Mouse (Mus musculus) left cerebral cortex, postnatal 10 days (tissue): ENCODE measurements around the gene Pramel1. TPM values are rescaled to one million over a fixed set of nuclear protein-coding genes. Genes with fewer than 3 reads are reported as not detected.
"Not testable (repeated sequence)": the region's sequence is repeated elsewhere in the genome, so short reads cannot be mapped to it uniquely, and the experiment has no call there.

ENCODE experiments used
- DNase-seq, 2 experiments: peaks; one replicate each; pipeline ENCODE4 v3.0.0; 2021 to 2022; ENCODE audit warnings: low spot score in 2 of 2, mixed read lengths in 1 of 2; ENCODE audit errors: extremely low spot score in 1 of 2
- intact Hi-C: fragments of 180-260 bp; cut with DNase I; formaldehyde crosslinking; loops from one replicate; pipeline ENCODE4 v1.15.1; 2025
- total RNA-seq, 2 experiments: library from RNA; stranded (reverse); gene quantifications; 2 replicates each; pipeline ENCODE4 v1.2.3; 2021

The Pramel1 gene
- total RNA-seq: not detected

DNA sequence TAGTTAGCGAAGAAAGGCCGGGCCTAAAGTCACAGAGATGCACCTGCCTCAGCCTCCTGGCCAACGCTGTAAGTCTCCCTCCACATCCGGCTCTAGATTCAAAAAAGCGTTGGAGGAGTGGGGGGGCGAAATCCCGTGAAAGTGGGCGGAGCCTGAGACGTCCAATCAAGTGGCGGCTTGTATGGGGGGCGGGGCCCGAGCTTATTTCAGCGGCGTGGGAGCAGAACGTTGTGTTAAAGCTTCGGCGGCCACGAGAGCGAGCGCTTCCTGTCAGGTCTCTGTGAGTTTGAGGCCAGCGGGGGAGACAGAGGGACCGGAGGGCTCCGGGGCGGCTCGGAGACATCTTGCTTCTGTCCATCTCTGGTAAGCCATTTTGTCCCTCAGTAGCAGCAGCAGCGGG is at the start of gene Pramel1:
Gene Pramel1 (plus strand): TSS at position 248 of the 400 bp plus-strand sequence.
- intact Hi-C loops: no loop called here
- DNase-seq: peak in 1 of 2 experiments; percentile 32

DNA sequence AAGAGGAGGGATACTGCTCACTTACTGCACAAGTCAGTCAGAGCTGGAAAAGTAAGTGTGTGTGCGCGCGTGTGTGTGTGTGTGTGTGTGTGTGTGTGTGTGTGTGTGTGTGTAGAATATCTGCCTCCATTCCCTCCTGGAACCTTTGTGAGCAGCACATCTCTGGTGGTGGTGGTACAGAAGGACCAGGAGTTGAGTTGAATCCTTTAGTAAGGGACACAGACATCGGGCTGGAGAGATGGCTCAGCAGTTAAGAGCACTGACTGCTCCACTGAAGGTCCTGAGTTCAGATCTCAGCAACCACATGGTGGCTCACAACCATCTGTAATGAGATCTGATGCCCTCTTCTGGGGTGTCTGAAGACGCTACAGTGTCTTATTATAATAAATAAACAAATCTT is 48.7 kb upstream of the Pramel1 start:
- intact Hi-C loops, DNase-seq: not testable (repeated sequence)

DNA sequence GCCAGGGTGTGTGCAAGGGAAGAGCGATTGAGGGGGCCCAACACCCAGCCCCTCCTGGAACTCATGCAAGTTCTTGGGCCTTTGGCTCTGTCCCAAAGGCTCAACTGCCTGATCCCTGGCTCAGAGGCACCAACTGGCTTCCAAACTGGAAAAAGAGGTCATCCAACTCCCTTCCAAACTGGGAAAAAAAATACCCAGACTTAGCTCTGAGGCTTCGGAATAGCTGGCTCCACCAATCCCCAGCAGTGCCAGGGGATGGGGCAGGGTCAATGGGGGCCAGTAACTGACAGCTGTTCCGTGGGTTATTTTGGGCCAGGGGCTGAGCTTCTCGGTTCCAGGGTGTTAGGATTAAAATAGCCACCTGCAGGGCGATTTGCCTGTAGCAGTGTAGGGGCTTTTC is 45.5 kb upstream of the Pramel1 start:
- intact Hi-C loops: no loop called here
- DNase-seq: peak in 1 of 2 experiments; percentile 15

DNA sequence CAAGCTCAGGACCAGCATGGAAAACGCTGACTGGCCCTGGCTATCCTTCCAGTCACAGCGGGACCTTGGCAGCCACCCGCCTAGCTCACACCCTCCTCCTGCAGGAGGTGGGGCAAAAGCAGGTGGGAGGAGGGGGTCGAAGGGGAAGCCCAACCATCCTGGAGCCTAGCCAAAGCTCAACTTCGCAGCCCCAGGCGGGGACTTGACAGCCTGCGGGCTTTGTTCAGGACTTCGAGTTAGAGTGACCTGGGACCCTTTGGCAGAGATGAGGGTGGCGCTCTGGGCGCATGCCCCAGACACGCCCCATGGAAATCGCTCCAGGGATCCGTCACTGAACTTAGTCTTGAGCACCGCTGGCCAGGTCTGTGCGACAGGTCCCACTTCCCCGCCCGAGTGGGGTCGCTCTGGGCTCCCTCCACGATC is 44.7 kb upstream of the Pramel1 start, which contains the start of gene Lrrc38:
Gene Lrrc38 (plus strand): TSS at position 274 of the 423 bp plus-strand sequence.
- DNase-seq: peak in 1 of 2 experiments; percentile 55
- intact Hi-C loops: no loop called here

DNA sequence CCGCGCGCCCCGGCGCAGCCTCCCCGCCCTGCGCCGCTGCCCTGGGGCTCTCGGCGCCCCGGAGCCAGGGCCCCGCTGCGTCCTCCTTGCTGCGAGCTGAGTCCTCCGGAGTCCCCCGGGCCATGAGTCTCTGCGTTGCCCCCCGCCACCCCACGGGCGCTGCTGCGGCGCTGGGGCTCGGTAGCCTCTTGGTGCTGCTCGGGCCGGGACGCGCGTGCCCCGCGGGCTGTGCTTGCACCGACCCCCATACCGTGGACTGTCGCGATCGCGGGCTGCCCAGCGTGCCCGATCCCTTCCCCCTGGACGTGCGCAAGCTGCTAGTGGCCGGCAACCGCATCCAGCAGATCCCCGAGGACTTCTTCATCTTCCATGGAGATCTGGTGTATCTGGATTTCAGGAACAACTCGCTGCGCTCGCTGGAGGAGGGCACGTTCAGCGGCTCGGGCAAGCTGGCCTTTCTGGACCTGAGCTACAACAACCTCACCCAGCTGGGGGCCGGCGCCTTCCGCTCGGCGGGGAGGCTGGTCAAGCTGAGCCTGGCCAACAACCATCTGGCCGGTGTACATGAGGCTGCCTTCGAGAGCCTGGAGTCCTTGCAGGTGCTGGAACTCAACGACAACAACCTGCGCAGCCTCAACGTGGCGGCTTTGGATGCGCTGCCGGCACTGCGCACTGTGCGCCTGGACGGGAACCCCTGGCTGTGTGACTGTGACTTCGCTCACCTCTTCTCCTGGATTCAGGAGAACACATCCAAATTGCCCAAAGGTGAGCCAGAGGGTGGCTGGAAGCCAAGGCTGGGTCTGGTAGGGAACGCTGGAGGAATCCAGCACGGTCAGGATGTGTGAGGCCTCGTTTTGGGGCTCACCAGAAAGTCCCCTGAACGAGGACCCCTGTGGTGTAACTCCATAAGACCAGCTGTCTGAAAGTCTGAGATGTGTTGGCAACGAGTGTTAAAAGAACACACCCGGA is 43.9 kb upstream of the Pramel1 start:
- intact Hi-C loops: no loop called here

DNA sequence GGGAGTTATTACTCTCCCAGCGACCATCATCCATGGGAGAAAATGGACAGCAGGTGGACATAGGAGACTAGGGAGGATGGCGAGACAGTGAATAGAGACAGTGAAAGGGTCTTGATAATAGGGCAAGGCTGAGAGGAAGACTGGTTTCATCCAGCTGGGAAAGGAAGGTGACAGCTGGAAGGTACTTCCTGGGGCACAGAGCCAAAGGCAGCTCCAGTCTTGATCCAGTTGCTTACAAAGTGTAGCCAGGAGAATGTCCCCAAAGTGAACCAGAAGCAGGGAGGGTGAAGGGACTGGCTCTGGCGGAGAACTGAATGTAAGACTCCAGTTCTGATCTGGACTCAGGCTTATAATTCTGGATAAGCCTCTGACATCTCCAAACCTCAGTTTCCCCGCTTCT is 41.9 kb upstream of the Pramel1 start:
- DNase-seq: no peak
- intact Hi-C loops: no loop called here

More for the DNA sequence above, 43.9 kb upstream of the Pramel1 start:
- DNase-seq: no peak

DNA sequence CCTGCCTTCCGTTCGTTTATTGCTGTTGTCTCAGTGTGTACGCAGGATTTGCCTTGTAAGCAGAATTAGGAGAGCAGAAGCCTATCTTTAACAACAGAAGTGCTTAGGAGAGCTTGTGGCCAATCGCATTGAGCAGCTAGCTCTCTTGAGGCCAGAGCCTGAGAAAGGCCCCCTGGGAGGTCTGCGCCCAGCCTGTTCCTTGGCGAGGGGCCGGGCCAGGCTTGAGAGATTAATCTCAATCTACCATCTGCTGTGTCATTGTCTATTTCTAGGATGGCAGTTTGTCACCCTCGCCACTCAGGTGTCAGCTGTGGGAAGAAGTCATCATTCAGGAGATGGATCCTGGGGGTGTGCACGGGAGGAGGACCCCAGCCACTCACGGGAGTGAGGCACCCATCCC is 32.7 kb upstream of the Pramel1 start:
- no peak for DNase-seq
- intact Hi-C loops: no loop called here

DNA sequence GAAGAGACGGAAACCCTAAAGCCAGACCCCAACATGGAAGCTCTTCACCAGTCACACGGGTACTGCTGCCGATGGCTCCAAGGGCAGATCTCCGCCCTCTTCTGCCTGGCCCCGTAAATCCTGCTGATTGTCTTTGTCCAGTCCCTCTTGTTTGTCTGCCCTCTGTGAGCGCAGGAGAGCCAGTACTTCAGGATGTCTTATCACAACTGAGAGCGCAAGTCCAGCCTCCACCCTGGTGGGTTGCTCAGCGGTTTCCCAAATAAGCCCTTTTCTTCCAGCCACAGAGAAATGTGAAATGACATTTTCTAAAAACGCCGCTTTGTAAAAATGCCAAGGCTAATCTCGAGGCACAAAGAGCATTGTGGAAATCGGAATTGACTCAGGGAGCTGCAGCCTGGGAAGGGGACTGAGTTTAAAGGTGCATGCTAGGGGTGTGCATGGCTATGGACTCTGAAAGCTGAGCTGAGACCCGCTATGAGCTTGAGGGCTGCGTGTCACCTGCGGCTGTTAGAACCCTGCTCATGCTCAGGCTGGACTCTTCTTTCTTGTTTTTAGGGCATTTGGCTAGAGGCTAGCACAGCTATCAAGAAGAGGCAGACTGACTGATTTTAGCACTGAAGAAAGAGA is 27.7 kb upstream of the Pramel1 start:
- no peak for DNase-seq
- intact Hi-C loops: no loop called here

DNA sequence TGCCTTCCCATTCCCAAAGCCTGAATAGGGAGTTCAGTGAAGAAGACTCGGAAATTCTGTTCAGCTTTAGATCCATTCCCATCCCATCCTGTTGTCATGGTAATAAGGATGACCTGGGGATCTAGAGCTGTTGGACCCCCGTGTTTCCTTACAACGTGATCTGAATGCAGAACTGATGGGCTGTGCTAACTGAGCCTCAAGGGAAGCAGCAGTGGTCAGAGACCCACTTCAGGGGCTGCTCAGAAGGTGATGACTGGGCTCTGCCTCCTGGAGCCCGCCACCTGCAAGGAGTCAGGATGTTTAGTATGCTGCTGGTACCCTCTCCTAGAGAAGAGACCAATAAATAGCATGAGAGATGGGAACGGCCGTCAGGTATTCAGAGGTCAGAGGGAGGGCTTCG is 14.7 kb upstream of the Pramel1 start:
- intact Hi-C loops: no loop called here
- DNase-seq: no peak

DNA sequence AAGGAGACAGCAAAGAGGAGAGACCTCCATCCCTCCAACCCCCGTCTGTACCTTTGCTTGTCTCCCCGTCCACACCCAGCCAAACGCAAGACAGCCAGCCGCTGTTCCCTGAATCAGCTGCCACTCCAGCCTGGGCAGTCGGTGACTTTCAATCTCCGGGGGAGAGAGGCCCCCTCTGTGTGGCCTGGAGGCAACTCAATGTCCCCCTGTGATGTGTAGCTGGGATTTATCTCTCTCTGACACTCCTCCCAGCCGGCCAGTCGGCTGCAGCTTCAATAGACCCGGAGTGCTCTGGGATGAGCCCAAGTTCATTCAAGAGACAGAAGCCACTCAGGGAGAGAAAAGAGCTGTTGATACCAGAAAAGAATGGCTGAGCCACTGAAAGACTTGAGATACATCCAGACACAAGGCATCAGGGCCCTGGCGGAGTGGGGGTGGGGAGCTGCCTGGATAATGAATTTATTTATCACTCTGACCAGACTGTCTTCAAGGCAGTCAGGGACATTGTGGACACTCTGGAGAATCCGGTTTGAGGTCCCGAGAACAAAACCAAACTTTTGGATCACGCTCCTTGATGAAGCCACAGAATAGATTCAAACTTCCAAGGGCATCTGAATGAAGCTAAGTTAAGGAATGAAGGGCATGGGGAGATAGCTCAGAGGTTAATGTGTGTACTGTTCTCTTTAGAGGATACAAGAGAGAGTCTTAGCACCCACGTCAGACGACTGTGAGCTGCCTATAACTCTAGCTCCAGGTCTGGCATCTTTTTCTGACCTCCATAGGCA is 14.1 kb upstream of the Pramel1 start:
- intact Hi-C loops: loop anchor here (1.0 to 5.0 kb wide), 2 partner anchors 53 to 353 kb away; no protein-coding TSS in a partner anchor
- peak in 1 of 2 experiments; percentile 43 for DNase-seq

DNA sequence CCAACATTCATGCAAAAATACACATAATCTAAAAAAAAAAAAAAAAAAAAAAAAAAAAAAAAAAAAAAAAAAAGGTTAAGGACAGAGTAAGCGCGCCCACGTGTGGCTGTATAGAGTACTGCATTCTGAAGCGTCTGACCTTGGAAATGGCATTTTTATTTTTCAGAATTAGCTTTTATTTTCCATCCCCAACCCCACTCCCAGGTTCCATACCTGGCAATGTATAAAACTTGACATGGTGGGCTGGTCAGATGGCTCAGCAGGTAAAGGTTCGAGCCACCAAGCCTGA is 13.6 kb upstream of the Pramel1 start:
- intact Hi-C loops: loop anchor here (1.0 to 5.0 kb wide), 2 partner anchors 53 to 353 kb away; no protein-coding TSS in a partner anchor
- no peak for DNase-seq

DNA sequence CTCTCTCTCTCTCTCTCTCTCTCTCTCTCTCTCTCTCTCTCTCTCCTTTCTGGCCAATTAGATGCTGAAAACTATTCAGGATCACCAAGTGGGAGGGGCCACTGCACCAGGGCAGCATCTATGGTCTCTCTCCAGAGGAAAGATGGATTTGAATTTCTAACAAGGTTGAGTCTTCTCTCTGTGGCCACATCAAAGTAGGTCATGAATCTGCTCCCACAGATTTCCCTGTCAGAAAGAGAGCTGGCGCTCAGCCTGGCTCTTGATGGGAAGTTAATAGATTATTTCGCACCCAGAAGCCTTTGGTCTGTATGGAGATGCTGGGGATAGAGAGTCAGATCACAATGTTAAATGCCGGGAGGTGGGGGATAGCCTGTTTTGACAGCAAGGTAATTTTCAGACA is 12.1 kb upstream of the Pramel1 start:
- DNase-seq: no peak
- intact Hi-C loops: loop anchor here (5.0 kb wide), 1 partner anchor 55 kb away; no protein-coding TSS in a partner anchor

DNA sequence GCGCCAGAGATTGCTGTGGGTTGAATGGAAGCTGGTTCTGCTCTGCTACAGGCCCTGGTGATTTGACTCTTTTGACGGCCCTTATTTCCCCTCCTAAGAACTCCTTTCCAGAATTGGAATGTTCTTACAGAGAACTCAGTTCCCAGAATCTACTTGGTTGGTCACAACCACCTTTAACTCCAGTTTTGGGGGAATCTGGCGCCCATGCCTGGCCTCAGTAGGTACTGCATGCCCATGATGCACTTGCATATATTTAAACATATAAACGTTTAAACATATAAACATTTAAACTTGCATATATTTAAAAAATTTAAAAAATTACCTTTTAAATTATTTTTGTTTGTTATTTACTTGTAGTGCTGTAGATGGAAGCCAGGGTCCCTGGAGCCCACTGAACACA is 10.6 kb upstream of the Pramel1 start:
- intact Hi-C loops: loop anchor here (5.0 kb wide), 1 partner anchor 56 kb away; no protein-coding TSS in a partner anchor

DNA sequence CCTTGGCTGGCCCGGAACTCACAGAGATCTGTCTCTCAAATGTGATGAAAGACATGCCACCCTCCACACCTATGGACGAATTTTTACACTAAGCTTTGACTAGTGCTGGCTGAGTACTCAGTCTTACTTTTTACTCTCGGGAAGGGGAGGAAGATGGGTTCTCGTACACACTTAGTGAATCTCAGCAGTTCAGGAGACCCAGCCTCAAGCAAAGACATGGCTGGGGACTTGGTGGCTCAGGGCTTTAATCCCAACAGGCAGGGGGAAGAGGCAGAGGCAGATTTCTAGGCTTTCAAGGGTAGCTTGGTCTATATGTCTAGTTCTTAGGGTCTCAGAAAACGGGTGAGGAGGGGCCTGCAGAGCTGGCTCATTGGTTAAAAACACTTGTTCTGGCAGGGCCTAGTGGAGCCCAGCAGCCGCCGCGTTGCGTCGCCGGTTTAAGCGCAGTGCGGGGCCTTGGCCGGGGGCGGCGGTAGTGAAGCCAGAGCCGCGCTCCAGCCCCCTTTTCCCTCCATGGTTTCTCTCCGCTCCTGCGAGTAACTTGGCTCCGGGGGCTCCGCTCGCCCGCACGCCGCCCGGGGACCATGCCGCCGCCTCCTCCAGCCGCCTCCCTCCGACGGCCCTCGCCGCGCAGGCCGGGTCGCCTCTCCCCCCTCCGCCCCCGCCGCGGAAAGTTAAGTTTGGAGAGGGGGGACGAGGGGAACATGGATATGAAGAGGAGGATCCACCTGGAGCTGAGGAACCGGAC is 5.1 kb upstream of the Pramel1 start:
- intact Hi-C loops: no loop called here
- peak in 1 of 2 experiments; percentile 59 for DNase-seq

More for the DNA sequence above, 10.6 kb upstream of the Pramel1 start:
- no peak for DNase-seq

DNA sequence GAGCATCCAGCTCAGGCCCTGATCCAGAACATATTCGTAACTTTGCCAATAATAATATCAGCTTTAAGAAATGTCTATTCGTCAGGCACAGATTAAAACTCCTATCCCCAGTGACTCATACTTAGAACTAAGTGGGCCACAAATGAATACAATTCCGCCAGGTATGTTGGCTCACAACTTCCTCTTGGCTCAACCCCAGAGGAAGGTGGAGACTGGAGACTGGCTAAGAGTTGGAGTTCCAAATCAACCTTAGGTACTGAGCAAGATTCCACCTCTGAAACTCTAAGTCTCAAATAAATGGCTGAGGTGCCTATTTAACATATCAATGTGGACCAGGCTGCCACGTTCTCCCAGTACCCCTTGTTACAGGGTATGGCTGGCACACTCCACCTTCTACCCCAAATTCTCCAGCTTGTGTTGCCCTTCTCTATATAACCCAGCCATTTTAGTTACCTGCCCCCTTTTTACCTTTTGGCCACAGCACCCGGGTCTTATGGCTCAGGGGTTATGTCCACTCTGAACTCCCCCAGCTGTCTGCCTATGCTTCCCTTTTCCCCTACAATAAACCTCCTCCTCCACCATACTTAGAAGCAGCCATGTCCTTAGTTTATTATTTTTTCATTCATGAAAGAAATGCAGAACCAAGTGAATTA is 17.5 kb downstream of the Pramel1 start:
- DNase-seq: no peak
- intact Hi-C loops: no loop called here

DNA sequence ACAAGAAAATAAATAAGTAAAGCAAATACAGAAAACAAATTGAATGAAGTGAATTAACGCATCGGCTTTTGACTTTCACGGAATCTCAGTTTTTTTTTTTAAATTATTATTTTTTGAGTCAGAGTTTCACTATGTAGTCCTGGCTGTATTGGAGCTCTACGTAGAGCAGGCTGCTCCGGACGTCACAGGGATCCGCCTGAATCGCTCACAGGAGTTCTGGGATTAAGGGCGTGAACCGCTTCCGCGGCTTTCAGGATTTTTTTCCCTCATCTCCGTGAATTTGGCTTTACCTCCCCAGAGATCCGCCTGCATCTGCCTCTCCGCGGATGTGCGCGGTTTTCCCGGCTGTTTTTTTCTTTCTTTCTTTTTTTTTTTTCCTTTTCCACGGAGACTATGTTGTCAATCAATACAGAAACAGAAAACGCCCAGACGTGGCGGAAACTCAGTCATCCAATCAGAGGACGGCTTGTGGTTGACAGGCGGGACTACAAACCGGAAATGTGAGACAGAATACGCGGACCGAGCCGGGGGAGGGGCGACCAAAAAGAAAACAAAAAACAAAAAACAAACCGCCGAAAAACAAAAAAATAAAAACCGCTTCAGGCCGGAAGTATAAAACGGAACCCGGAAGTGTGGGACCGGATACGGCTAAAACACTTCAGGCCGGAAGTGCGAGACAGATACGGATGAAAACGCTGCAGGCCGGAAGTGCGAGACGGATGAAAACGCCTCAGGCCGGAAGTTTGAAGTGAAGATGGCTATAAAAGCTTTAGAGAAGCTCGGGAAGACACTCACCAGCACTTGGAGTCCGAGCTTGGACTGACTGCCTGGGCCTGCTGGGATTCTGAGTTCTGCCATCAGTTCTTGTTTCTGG is 18.2 kb downstream of the Pramel1 start, which contains the start of gene Pramef8:
Gene Pramef8 (plus strand): TSS at position 208 of the 874 bp plus-strand sequence.
- intact Hi-C loops: no loop called here
- peak; percentile 91 to 92 for DNase-seq

DNA sequence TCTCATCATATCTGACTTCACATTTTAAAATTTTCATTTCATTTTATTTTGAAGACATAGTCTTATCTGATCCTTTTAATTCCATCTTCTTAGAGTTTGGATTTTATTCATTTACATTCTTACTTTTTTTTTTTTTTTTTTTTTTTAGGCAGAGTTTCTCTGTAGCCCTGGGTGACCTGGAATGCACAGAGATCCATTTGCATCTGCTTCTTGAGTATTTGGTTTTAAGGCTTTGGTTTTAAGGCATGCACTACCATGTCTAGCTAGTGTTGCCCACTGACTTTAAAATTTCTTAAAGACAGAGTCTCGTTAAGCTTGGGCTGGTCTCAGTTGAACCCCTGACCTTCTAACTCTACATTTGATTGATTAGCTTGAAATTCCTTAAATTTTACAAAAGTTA is 19.4 kb downstream of the Pramel1 start:
- intact Hi-C loops: no loop called here
- no peak for DNase-seq
